Mouse (Mus musculus): ENCODE measurements around the gene Iscu. TPM values are rescaled to one million over a fixed set of nuclear protein-coding genes. Genes with fewer than 3 reads are reported as not detected.

Gene Iscu
- polyA plus RNA-seq (2014; fragmentation: Nextera tagmentation; extraction: Ambion mirVana), result 101 TPM in 2 replicates

- Histone ChIP-seq H3K4me3 (ENCODE audit: low read depth, low read length) (peak within 1 kb of the TSS; percentile 99), H3K4me2 (ENCODE audit: low read length) (peak within 1 kb of the TSS; percentile 90), H3K27me3 (replicated peaks; ENCODE audit: control insufficient read depth, insufficient read depth, low read length) (no peaks in the 10 kb centered on the region), H3K4me1 (ENCODE audit: control insufficient read depth, insufficient read depth, low read length) (peaks cover 17% of the 10 kb centered on the region), H3K27ac (ENCODE audit: low read depth, low read length) (peak within 1 kb of the TSS; percentile 99), H3K9me3 (replicated peaks; ENCODE audit: control insufficient read depth, low read length) (no peaks in the 10 kb centered on the region), H3K36me3 (ENCODE audit: control insufficient read depth, insufficient read depth, low read length) (peaks cover 41% of the 10 kb centered on the region), H3K9ac (ENCODE audit: low read length) (peak within 1 kb of the TSS; percentile 93)
- WGBS, result under 1% methylated on average over 47 of the region's 49 CpGs
- DNase-seq (ENCODE audit: low spot score) (peak; percentile 97), ATAC-seq (peak; percentile 89)
These were observed at the start of gene Iscu, which contains the start of gene Sart3 for GRCm38 (mm10) chr5:113772450-113772895. TSS of gene Iscu (plus strand) at chr5:113772748. TSS of gene Sart3 (minus strand) at chr5:113772510.

GRCm38 (mm10) chr5:113723567-113724237 is 48.8 kb upstream of the Iscu start:
- ATAC-seq, result no peak
- Histone ChIP-seq H3K36me3 (ENCODE audit: control insufficient read depth, insufficient read depth, low read length) (no peaks in the 10 kb centered on the region), H3K4me1 (ENCODE audit: control insufficient read depth, insufficient read depth, low read length) (peaks cover 11% of the 10 kb centered on the region), H3K9me3 (replicated peaks; ENCODE audit: control insufficient read depth, low read length) (no peaks in the 10 kb centered on the region), H3K27me3 (replicated peaks; ENCODE audit: control insufficient read depth, insufficient read depth, low read length) (no peaks in the 10 kb centered on the region), H3K4me3 (ENCODE audit: low read depth, low read length) (no peak overlapping the region), H3K4me2 (ENCODE audit: low read length) (no peak overlapping the region), H3K27ac (ENCODE audit: low read depth, low read length) (no peak overlapping the region), H3K9ac (ENCODE audit: low read length) (no peak overlapping the region)
- WGBS, result 43% methylated on average over 8 of the region's 8 CpGs
- DNase-seq (ENCODE audit: low spot score), result no peak

GRCm38 (mm10) chr5:113724446-113724845 is 48.1 kb upstream of the Iscu start, which contains the start of gene 1700069L16Rik:
TSS of gene 1700069L16Rik (minus strand) at chr5:113724772.
- Histone ChIP-seq H3K36me3 (ENCODE audit: control insufficient read depth, insufficient read depth, low read length) (no peaks in the 10 kb centered on the region), H3K27me3 (replicated peaks; ENCODE audit: control insufficient read depth, insufficient read depth, low read length) (no peaks in the 10 kb centered on the region), H3K27ac (ENCODE audit: low read depth, low read length) (no peak within 1 kb of the TSS), H3K4me1 (ENCODE audit: control insufficient read depth, insufficient read depth, low read length) (peaks cover 5% of the 10 kb centered on the region; the same call in 1 of the 2 replicates), H3K9me3 (replicated peaks; ENCODE audit: control insufficient read depth, low read length) (no peaks in the 10 kb centered on the region), H3K4me3 (ENCODE audit: low read depth, low read length) (no peak within 1 kb of the TSS), H3K4me2 (ENCODE audit: low read length) (no peak within 1 kb of the TSS), H3K9ac (ENCODE audit: low read length) (no peak within 1 kb of the TSS)
- DNase-seq (ENCODE audit: low spot score), result peak; percentile 91
- 5% methylated on average over 15 of the region's 15 CpGs for WGBS
- ATAC-seq, result peak; percentile 78

- DNase-seq (ENCODE audit: low spot score) (no peak), ATAC-seq (no peak)
- Histone ChIP-seq H3K9ac (ENCODE audit: low read length) (no peak overlapping the region), H3K36me3 (ENCODE audit: control insufficient read depth, insufficient read depth, low read length) (no peaks in the 10 kb centered on the region), H3K4me2 (ENCODE audit: low read length) (no peak overlapping the region), H3K4me3 (ENCODE audit: low read depth, low read length) (no peak overlapping the region), H3K27me3 (replicated peaks; ENCODE audit: control insufficient read depth, insufficient read depth, low read length) (no peaks in the 10 kb centered on the region), H3K27ac (ENCODE audit: low read depth, low read length) (no peak overlapping the region), H3K4me1 (ENCODE audit: control insufficient read depth, insufficient read depth, low read length) (peaks cover 5% of the 10 kb centered on the region; the same call in 1 of the 2 replicates), H3K9me3 (replicated peaks; ENCODE audit: control insufficient read depth, low read length) (no peaks in the 10 kb centered on the region)
- 65% methylated on average over 12 of the region's 12 CpGs for WGBS
These were observed 47.1 kb upstream of the Iscu start for GRCm38 (mm10) chr5:113725417-113725816.

GRCm38 (mm10) chr5:113726618-113727017 is 45.9 kb upstream of the Iscu start:
- Histone ChIP-seq H3K27me3 (replicated peaks; ENCODE audit: control insufficient read depth, insufficient read depth, low read length) (no peaks in the 10 kb centered on the region), H3K27ac (ENCODE audit: low read depth, low read length) (no peak overlapping the region), H3K36me3 (ENCODE audit: control insufficient read depth, insufficient read depth, low read length) (no peaks in the 10 kb centered on the region), H3K4me3 (ENCODE audit: low read depth, low read length) (no peak overlapping the region), H3K4me2 (ENCODE audit: low read length) (no peak overlapping the region), H3K4me1 (ENCODE audit: control insufficient read depth, insufficient read depth, low read length) (peaks cover 5% of the 10 kb centered on the region; the same call in 1 of the 2 replicates), H3K9me3 (replicated peaks; ENCODE audit: control insufficient read depth, low read length) (no peaks in the 10 kb centered on the region), H3K9ac (ENCODE audit: low read length) (no peak overlapping the region)
- 71% methylated on average over 6 of the region's 6 CpGs for WGBS
- DNase-seq (ENCODE audit: low spot score) (no peak), ATAC-seq (no peak)

GRCm38 (mm10) chr5:113727238-113727637 is 45.3 kb upstream of the Iscu start:
- no peak overlapping the region for H3K27ac ChIP-seq (ENCODE audit: low read depth, low read length)
- H3K9me3 ChIP-seq (replicated peaks; ENCODE audit: control insufficient read depth, low read length), result no peaks in the 10 kb centered on the region
- 71% methylated on average over 12 of the region's 12 CpGs for WGBS
- DNase-seq (ENCODE audit: low spot score) (no peak), ATAC-seq (no peak)
- H3K4me3 ChIP-seq (ENCODE audit: low read depth, low read length), result no peak overlapping the region
- no peak overlapping the region for H3K4me2 ChIP-seq (ENCODE audit: low read length)
- peaks cover 5% of the 10 kb centered on the region; the same call in 1 of the 2 replicates for H3K4me1 ChIP-seq (ENCODE audit: control insufficient read depth, insufficient read depth, low read length)
- H3K36me3 ChIP-seq (ENCODE audit: control insufficient read depth, insufficient read depth, low read length), result no peaks in the 10 kb centered on the region
- no peak overlapping the region for H3K9ac ChIP-seq (ENCODE audit: low read length)
- no peaks in the 10 kb centered on the region for H3K27me3 ChIP-seq (replicated peaks; ENCODE audit: control insufficient read depth, insufficient read depth, low read length)

- H3K27me3 ChIP-seq (replicated peaks; ENCODE audit: control insufficient read depth, insufficient read depth, low read length), result no peaks in the 10 kb centered on the region
- no peaks in the 10 kb centered on the region for H3K36me3 ChIP-seq (ENCODE audit: control insufficient read depth, insufficient read depth, low read length)
- WGBS, result 87% methylated on average over 7 of the region's 7 CpGs
- DNase-seq (ENCODE audit: low spot score) (no peak), ATAC-seq (no peak)
- no peak overlapping the region for H3K9ac ChIP-seq (ENCODE audit: low read length)
- no peaks in the 10 kb centered on the region for H3K9me3 ChIP-seq (replicated peaks; ENCODE audit: control insufficient read depth, low read length)
- no peak overlapping the region for H3K4me2 ChIP-seq (ENCODE audit: low read length)
- H3K4me3 ChIP-seq (ENCODE audit: low read depth, low read length), result no peak overlapping the region
- H3K27ac ChIP-seq (ENCODE audit: low read depth, low read length), result no peak overlapping the region
- peaks cover 5% of the 10 kb centered on the region; the same call in 1 of the 2 replicates for H3K4me1 ChIP-seq (ENCODE audit: control insufficient read depth, insufficient read depth, low read length)
These were observed 44.5 kb upstream of the Iscu start for GRCm38 (mm10) chr5:113728011-113728410.

GRCm38 (mm10) chr5:113728691-113729090 is 43.9 kb upstream of the Iscu start:
- ATAC-seq (no peak), DNase-seq (ENCODE audit: low spot score) (no peak)
- Histone ChIP-seq H3K4me1 (ENCODE audit: control insufficient read depth, insufficient read depth, low read length) (peaks cover 5% of the 10 kb centered on the region; the same call in 1 of the 2 replicates), H3K36me3 (ENCODE audit: control insufficient read depth, insufficient read depth, low read length) (no peaks in the 10 kb centered on the region), H3K27me3 (replicated peaks; ENCODE audit: control insufficient read depth, insufficient read depth, low read length) (no peaks in the 10 kb centered on the region), H3K27ac (ENCODE audit: low read depth, low read length) (no peak overlapping the region), H3K9me3 (replicated peaks; ENCODE audit: control insufficient read depth, low read length) (no peaks in the 10 kb centered on the region), H3K9ac (ENCODE audit: low read length) (no peak overlapping the region), H3K4me2 (ENCODE audit: low read length) (no peak overlapping the region), H3K4me3 (ENCODE audit: low read depth, low read length) (no peak overlapping the region)
- 87% methylated on average over 7 of the region's 7 CpGs for WGBS

- ATAC-seq, result no peak
- Histone ChIP-seq H3K27ac (ENCODE audit: low read depth, low read length) (no peak overlapping the region), H3K4me3 (ENCODE audit: low read depth, low read length) (no peak overlapping the region), H3K9ac (ENCODE audit: low read length) (no peak overlapping the region), H3K9me3 (replicated peaks; ENCODE audit: control insufficient read depth, low read length) (no peaks in the 10 kb centered on the region), H3K4me2 (ENCODE audit: low read length) (no peak overlapping the region), H3K4me1 (ENCODE audit: control insufficient read depth, insufficient read depth, low read length) (no peaks in the 10 kb centered on the region), H3K27me3 (replicated peaks; ENCODE audit: control insufficient read depth, insufficient read depth, low read length) (no peaks in the 10 kb centered on the region), H3K36me3 (ENCODE audit: control insufficient read depth, insufficient read depth, low read length) (no peaks in the 10 kb centered on the region)
- WGBS, result 67% methylated on average over 7 of the region's 7 CpGs
- no peak for DNase-seq (ENCODE audit: low spot score)
These were observed 41.9 kb upstream of the Iscu start for GRCm38 (mm10) chr5:113730641-113731121.

All from forebrain, embryonic 14.5 days (tissue).